Mouse (Mus musculus) hindbrain, embryonic 11.5 days (tissue): ENCODE measurements around the gene Slc9a5. TPM values are rescaled to one million over a fixed set of nuclear protein-coding genes. Genes with fewer than 3 reads are reported as not detected.
A peak's percentile ranks its signal among the peaks of the same experiment; 100 is the strongest.

ENCODE experiments used
- ATAC-seq: fragments of 200-750 bp; cut with Nextera tagmentation; 2 replicates; pipeline ENCODE4 v1.8.0; 2017; ENCODE audit warnings: mild to moderate bottlenecking, moderate TSS enrichment, moderate library complexity; ENCODE audit not compliant: low FRiP score
- DNase-seq: peaks from one replicate; pipeline ENCODE4 v3.0.0-alpha.2; 2015; ENCODE audit warnings: low spot score
- H3K27ac ChIP-seq: fragments of 300-500 bp; sonication (generic); 2 replicates; pipeline ENCODE4 v1.5.1; 2014; ENCODE audit warnings: mild to moderate bottlenecking, low read depth, low read length
- H3K27me3 ChIP-seq: fragments of 300-500 bp; sonication (generic); 2 replicates; pipeline ENCODE4 v1.6.1; 2014; ENCODE audit warnings: mild to moderate bottlenecking, low read length, moderate library complexity, mixed read lengths; ENCODE audit not compliant: control insufficient read depth, insufficient read depth
- H3K36me3 ChIP-seq: fragments of 300-500 bp; sonication (generic); 2 replicates; pipeline ENCODE4 v1.6.1; 2014; ENCODE audit warnings: mild to moderate bottlenecking, low read length, moderate library complexity, mixed read lengths; ENCODE audit not compliant: control insufficient read depth, insufficient read depth
- H3K4me1 ChIP-seq: fragments of 300-500 bp; sonication (generic); replicated peaks from 2 replicates; pipeline ENCODE4 v1.6.1; 2014; ENCODE audit warnings: low read length, mixed read lengths; ENCODE audit not compliant: control insufficient read depth, insufficient read depth
- H3K4me2 ChIP-seq: fragments of 300-500 bp; sonication (generic); replicated peaks from 2 replicates; pipeline ENCODE4 v1.6.1; 2014; ENCODE audit warnings: mild to moderate bottlenecking, low read depth, low read length
- H3K4me3 ChIP-seq: fragments of 300-500 bp; sonication (generic); 2 replicates; pipeline ENCODE4 v1.5.1; 2014; ENCODE audit warnings: low read depth, low read length
- H3K9ac ChIP-seq: fragments of 300-500 bp; sonication (generic); 2 replicates; pipeline ENCODE4 v1.6.1; 2014; ENCODE audit warnings: low read depth, low read length
- H3K9me3 ChIP-seq: fragments of 300-500 bp; sonication (generic); 2 replicates; pipeline ENCODE4 v1.6.1; 2016; ENCODE audit warnings: low read length; ENCODE audit not compliant: control insufficient read depth
- WGBS: fragments of 180-500 bp; shearing (Covaris S2); extraction: QIAGEN DNeasy Blood & Tissue Kit; methylation state at CpG from one replicate; pipeline ENCODE4 v1.1.7; 2014; 5-methylcytosine and 5-hydroxymethylcytosine counted together
- polyA plus RNA-seq: library from polyadenylated mRNA; unstranded; fragments of >200 nt; fragmentation: Nextera tagmentation; extraction: Ambion mirVana; gene quantifications from 2 replicates; pipeline ENCODE4 v1.2.1, GENCODE M21; 2014

The Slc9a5 gene
- polyA plus RNA-seq, 1 experiment from 2014 or later = 4.5 TPM

DNA sequence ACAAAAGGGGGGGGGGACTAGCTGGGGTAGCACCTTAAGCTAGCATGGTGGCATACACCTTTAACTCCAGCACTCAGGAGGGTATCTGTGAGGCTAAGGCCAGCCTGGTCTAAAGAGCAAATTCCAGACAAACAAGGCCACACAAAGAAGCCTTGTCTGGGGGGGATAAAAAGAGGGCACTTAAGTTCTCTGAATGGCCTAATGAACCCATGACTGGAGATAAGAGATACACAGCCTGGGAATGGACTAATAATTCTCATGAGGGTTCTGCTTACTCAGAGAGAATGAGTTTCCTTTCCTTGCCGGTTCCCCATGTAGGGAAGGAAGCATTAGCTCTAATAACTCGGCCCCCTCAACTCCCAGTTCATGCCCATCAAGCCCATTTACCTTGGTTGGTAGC lies 16.1 kb upstream of the Slc9a5 start:
- Histone ChIP-seq H3K36me3 (peaks cover 4% of the 10 kb centered on the region; the same call in 1 of the 2 replicates), H3K9ac (no peak overlapping the region), H3K27me3 (no peaks in the 10 kb centered on the region), H3K4me2 (no peak overlapping the region), H3K27ac (no peak overlapping the region), H3K4me3 (no peak overlapping the region), H3K9me3 (no peaks in the 10 kb centered on the region), H3K4me1 (peaks cover under 1% of the 10 kb centered on the region; the same call in 1 of the 2 replicates)
- WGBS = 79% methylated on average over 2 of the region's 2 CpGs
- ATAC-seq (no peak), DNase-seq (no peak)

DNA sequence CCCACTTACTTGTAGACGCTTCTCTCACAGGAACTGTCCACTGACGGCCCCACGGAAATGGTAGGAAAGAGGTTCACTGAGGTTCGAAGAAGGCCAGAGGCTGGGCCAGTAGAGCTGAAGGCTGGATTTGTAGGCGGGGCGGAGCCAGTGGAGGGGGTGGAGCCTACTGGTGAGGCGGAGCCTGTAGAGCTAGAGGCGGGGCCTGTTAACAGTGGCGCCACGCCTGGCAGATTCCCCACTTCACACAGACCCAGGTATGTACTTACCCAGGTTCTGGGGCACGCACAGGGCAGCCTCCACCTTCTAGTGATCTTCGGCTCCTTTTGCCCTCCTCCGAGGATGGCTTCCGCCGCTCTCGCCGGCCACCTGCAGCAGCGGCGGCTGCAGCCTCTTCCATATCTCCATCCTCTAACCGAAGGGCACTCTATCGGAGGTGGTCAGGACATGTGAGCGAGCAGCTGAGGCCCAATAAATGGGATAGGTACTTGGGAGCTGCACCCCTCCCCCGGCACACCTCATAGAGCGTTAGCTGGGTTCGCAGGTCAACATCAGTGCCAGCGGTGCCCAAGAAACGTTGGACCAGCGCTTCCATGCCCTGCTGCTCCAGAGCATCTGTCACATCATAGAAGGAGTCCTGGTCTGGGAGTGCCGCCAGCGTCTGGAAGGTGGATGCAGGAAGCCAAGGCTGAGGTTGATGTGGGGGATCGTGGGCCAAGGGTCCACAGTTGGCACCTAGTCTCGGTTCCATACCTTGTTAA lies 12.1 kb upstream of the Slc9a5 start:
- DNase-seq = peak; percentile 30

DNA sequence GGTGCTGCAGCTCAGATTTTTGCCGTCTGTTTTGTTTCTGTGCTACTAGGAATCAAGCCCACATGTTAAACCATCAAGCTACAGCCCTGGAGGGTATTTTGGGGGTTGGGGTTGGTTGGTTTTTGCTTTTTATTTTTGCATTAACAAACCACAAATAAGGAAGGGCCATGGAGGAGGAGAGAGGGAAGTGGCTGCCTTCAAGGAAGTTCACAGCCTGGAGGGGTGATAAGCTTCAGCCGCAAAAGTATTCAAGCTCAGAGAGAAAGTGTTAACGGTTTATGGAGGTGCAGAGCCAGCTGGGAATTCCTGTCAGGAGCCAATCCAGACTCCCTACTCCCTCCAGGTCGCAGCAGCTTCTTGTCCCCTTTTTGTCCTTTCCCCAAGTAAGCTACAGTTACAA lies 9.7 kb upstream of the Slc9a5 start:
- Histone ChIP-seq H3K9me3 (no peaks in the 10 kb centered on the region), H3K27ac (no peak overlapping the region), H3K36me3 (no peaks in the 10 kb centered on the region), H3K27me3 (no peaks in the 10 kb centered on the region), H3K4me3 (no peak overlapping the region), H3K4me2 (no peak overlapping the region), H3K9ac (no peak overlapping the region), H3K4me1 (no peaks in the 10 kb centered on the region)
- no peak for ATAC-seq
- 69% methylated on average over 4 of the region's 4 CpGs for WGBS
- no peak for DNase-seq

More for the DNA sequence above, 12.1 kb upstream of the Slc9a5 start:
- Histone ChIP-seq H3K27ac (no peak overlapping the region), H3K36me3 (no peaks in the 10 kb centered on the region), H3K27me3 (no peaks in the 10 kb centered on the region), H3K9ac (no peak overlapping the region), H3K4me2 (no peak overlapping the region), H3K9me3 (no peaks in the 10 kb centered on the region), H3K4me3 (no peak overlapping the region), H3K4me1 (no peaks in the 10 kb centered on the region)
- 49% methylated on average over 32 of the region's 32 CpGs for WGBS
- ATAC-seq = peak; percentile 52

- Histone ChIP-seq H3K4me2 (no peak overlapping the region), H3K4me1 (no peaks in the 10 kb centered on the region), H3K4me3 (no peak overlapping the region), H3K9me3 (no peaks in the 10 kb centered on the region), H3K27ac (no peak overlapping the region), H3K36me3 (no peaks in the 10 kb centered on the region), H3K27me3 (no peaks in the 10 kb centered on the region), H3K9ac (no peak overlapping the region)
- 87% methylated on average over 6 of the region's 6 CpGs for WGBS
- ATAC-seq (no peak), DNase-seq (no peak)
Observed at GRCm38 (mm10) chr8:105339886-105340635, 8.6 kb upstream of the Slc9a5 start.

- no peaks in the 10 kb centered on the region for H3K27me3 ChIP-seq
- ATAC-seq (no peak), DNase-seq (no peak)
- H3K4me2 ChIP-seq = no peak overlapping the region
- H3K27ac ChIP-seq = no peak overlapping the region
- H3K9me3 ChIP-seq = no peaks in the 10 kb centered on the region
- H3K36me3 ChIP-seq = no peaks in the 10 kb centered on the region
- whole genome bisulfite sequencing = 44% methylated on average over 8 of the region's 8 CpGs
- no peak overlapping the region for H3K9ac ChIP-seq
- no peaks in the 10 kb centered on the region for H3K4me1 ChIP-seq
- H3K4me3 ChIP-seq = no peak overlapping the region
Observed at GRCm38 (mm10) chr8:105341399-105341798, 7.2 kb upstream of the Slc9a5 start.

DNA sequence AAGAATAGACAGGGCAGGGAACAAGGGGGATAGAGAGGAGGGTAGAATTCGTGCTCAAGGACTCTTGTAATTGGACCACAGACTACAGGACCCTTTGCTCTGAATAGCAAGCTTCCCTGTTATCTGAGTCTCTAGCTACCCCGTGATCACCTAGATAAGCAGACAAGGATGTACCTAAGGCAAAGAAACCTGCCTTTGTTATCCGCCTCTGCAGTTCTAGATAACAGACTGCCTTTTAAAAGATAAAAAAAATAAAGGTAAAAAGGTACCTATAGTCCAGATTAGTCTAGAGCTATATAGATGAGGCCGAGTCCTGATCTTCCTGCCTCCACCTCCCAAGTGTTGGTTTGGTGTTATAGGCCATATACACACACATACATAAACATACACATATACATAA lies 5.9 kb upstream of the Slc9a5 start:
- no peak for ATAC-seq

GRCm38 (mm10) chr8:105343791-105344574 lies 4.7 kb upstream of the Slc9a5 start:
- H3K4me2 ChIP-seq = no peak overlapping the region
- H3K4me1 ChIP-seq = peaks cover 2% of the 10 kb centered on the region; the same call in 1 of the 2 replicates
- H3K36me3 ChIP-seq = no peaks in the 10 kb centered on the region
- no peak overlapping the region for H3K4me3 ChIP-seq
- no peaks in the 10 kb centered on the region for H3K9me3 ChIP-seq
- no peak for ATAC-seq
- no peaks in the 10 kb centered on the region for H3K27me3 ChIP-seq
- no peak overlapping the region for H3K27ac ChIP-seq
- 85% methylated on average over 6 of the region's 8 CpGs for whole genome bisulfite sequencing
- DNase-seq = no peak
- no peak overlapping the region for H3K9ac ChIP-seq

More for the DNA sequence above, 5.9 kb upstream of the Slc9a5 start:
- Histone ChIP-seq H3K36me3 (no peaks in the 10 kb centered on the region), H3K9me3 (no peaks in the 10 kb centered on the region), H3K4me1 (peaks cover 2% of the 10 kb centered on the region; the same call in 1 of the 2 replicates), H3K4me3 (no peak overlapping the region), H3K9ac (no peak overlapping the region), H3K27me3 (no peaks in the 10 kb centered on the region), H3K4me2 (no peak overlapping the region), H3K27ac (no peak overlapping the region)
- no peak for DNase-seq
- 85% methylated on average over 4 of the region's 4 CpGs for WGBS

DNA sequence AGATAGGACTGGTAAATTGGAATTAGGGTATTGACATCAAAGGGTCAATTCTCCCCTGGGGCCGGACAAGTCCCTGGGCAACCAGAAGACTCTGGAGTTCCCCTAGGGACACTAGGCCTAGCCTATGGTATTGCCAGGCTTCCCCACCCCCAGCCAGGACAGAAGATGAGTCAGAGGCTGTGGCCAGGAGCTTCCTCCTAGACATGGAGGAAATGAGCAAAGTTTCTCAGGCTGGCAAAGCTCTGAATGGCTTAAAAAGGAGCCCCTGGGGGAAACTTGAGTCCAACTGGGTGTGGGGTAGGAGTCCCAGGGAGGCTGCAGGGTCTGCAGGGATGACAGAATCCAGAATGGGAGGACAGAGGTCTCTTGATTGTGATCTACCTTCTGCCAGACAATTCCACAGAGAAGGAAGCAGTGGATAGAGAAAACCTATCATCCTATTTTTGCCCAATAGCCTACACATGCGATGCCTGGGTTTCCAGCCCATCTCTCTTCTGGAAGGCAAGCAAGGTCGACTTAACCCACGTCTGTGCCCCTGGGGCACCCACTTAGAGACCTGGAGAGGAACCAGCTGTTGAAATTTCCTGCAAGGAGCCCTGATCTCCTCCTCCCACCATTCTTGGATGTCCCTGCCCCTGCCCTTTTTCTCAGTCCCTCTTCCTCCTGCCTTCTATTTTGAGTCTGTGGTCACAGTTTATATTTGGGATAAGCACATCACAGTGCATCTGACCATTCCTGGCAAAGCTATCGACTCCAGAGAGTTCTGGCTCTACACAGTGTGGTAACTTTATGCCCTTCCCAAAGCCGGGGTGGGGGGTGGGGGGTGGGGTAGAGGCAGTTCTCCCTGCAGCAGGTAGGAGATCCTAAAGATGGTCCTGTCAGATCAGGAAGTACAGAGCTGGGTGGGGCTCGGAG lies 3.3 kb upstream of the Slc9a5 start:
- Histone ChIP-seq H3K27ac (no peak overlapping the region), H3K4me1 (peaks cover 2% of the 10 kb centered on the region; the same call in 1 of the 2 replicates), H3K27me3 (no peaks in the 10 kb centered on the region), H3K9ac (no peak overlapping the region), H3K9me3 (no peaks in the 10 kb centered on the region), H3K4me3 (no peak overlapping the region), H3K36me3 (no peaks in the 10 kb centered on the region), H3K4me2 (no peak overlapping the region; the same call in 1 of the 2 replicates)
- no peak for DNase-seq
- 68% methylated on average over 7 of the region's 7 CpGs for WGBS
- no peak for ATAC-seq
